Mouse (Mus musculus) liver, embryonic 14.5 days (tissue): ENCODE data around the gene Zer1.

Source experiments
- CTCF ChIP-seq: IDR thresholded peaks from 2 replicates; pipeline ENCODE4 v1.5.1; 2016; ENCODE audit warnings: antibody characterized with exemption, low read depth, control low read depth
- EP300 ChIP-seq: IDR thresholded peaks from 2 replicates; pipeline ENCODE4 v1.6.1; 2016; ENCODE audit warnings: antibody characterized with exemption, low read depth

- TF ChIP-seq CTCF, result no peak
- TF ChIP-seq EP300, result no peak
Observed at GRCm38 (mm10) chr2:30108260-30108659, 16.1 kb downstream of the Zer1 start.
